Mouse (Mus musculus): ENCODE results near the gene Dok3. TPM values are rescaled to one million over a fixed set of nuclear protein-coding genes. Genes with fewer than 3 reads are reported as not detected.

Gene Dok3
- polyA plus RNA-seq, 1 experiment, result 0.83 TPM

DNA sequence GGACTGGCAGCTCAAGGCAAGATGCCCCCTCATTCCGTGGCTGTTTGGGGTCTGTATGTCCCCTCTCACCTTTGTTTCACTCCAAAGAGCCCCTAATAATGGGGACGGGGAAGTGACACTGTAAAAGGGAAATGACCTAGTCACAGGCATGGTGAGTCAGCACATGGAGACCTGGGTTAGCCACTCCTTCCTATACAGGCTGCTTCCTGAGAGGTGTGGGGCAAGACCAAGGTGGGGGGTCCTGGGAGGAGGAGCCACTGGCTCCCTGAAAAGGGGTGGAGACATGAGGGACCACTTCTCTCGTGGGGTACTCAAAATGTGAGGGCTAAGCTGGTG lies 18.8 kb downstream of the Dok3 start:
- peaks cover 77% of the 10 kb centered on the region for H3K79me2 ChIP-seq (ENCODE audit: control insufficient read depth, insufficient read depth)
- TF ChIP-seq FOSL1 (IDR thresholded peaks at IDR 0.05; ENCODE audit: insufficient read depth, low read length, poor library complexity, severe bottlenecking), result no peak
- no peak for TF ChIP-seq MAX (IDR thresholded peaks at IDR 0.05)
- no peak for TF ChIP-seq MYOD1 (IDR thresholded peaks at IDR 0.05; ENCODE audit: control insufficient read depth, insufficient read length, low read depth)
- no peak for TF ChIP-seq CEBPB (IDR thresholded peaks at IDR 0.05; ENCODE audit: low read depth)
- no peak for TF ChIP-seq CTCF (IDR thresholded peaks at IDR 0.05; ENCODE audit: control insufficient read depth, insufficient read depth, insufficient read length)
- TF ChIP-seq USF1 (IDR thresholded peaks at IDR 0.05; ENCODE audit: low read depth), result no peak
- TF ChIP-seq MYOG (IDR thresholded peaks at IDR 0.05; ENCODE audit: control insufficient read depth, extremely low read depth, insufficient read length), result no peak
- peaks cover 57% of the 10 kb centered on the region for H3K36me3 ChIP-seq (ENCODE audit: control insufficient read depth, insufficient read depth)
- H3ac ChIP-seq (ENCODE audit: control insufficient read depth, insufficient read length, low read depth), result peak overlapping the region; percentile 56
- no peaks in the 10 kb centered on the region for H3K27me3 ChIP-seq (ENCODE audit: control insufficient read depth, insufficient read depth, insufficient read length)
- H3K4me3 ChIP-seq (ENCODE audit: insufficient read depth, poor library complexity, severe bottlenecking), result no peak overlapping the region
- peaks cover 42% of the 10 kb centered on the region for H3K79me3 ChIP-seq (ENCODE audit: low read depth)

DNA sequence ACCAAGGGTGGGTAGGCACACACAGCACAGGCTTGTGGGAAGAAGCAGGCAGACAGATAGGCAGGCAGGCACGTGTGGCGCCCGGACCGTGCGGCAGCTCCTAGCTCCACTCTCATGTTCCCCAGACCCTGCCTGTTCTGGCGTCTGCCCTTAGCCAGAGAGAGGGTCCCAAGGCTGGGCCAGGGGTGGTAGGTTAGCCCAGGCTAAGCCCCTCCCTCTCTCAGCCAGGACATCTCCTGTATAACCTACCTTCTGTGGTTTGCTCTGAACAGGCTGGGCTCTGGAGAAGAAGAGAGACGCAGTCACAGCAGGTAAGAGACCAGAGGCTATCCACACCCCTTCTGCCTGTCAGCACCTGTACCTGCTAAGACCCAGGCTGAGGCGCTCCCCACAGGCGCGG lies 20.6 kb downstream of the Dok3 start:
- Histone ChIP-seq H3K27me3 (ENCODE audit: control insufficient read depth, insufficient read depth, insufficient read length) (no peaks in the 10 kb centered on the region), H3K79me2 (ENCODE audit: control insufficient read depth, insufficient read depth) (peaks cover 95% of the 10 kb centered on the region), H3ac (ENCODE audit: control insufficient read depth, insufficient read length, low read depth) (no peak overlapping the region), H3K36me3 (ENCODE audit: control insufficient read depth, insufficient read depth) (peaks cover 74% of the 10 kb centered on the region), H3K4me3 (ENCODE audit: insufficient read depth, poor library complexity, severe bottlenecking) (no peak overlapping the region), H3K79me3 (ENCODE audit: low read depth) (peaks cover 42% of the 10 kb centered on the region)
- TF ChIP-seq CEBPB (IDR thresholded peaks at IDR 0.05; ENCODE audit: low read depth) (no peak), CTCF (IDR thresholded peaks at IDR 0.05; ENCODE audit: control insufficient read depth, insufficient read depth, insufficient read length) (no peak), MYOD1 (IDR thresholded peaks at IDR 0.05; ENCODE audit: control insufficient read depth, insufficient read length, low read depth) (no peak), MAX (IDR thresholded peaks at IDR 0.05) (no peak), MYOG (IDR thresholded peaks at IDR 0.05; ENCODE audit: control insufficient read depth, extremely low read depth, insufficient read length) (no peak), USF1 (IDR thresholded peaks at IDR 0.05; ENCODE audit: low read depth) (no peak), FOSL1 (IDR thresholded peaks at IDR 0.05; ENCODE audit: insufficient read depth, low read length, poor library complexity, severe bottlenecking) (no peak)

DNA sequence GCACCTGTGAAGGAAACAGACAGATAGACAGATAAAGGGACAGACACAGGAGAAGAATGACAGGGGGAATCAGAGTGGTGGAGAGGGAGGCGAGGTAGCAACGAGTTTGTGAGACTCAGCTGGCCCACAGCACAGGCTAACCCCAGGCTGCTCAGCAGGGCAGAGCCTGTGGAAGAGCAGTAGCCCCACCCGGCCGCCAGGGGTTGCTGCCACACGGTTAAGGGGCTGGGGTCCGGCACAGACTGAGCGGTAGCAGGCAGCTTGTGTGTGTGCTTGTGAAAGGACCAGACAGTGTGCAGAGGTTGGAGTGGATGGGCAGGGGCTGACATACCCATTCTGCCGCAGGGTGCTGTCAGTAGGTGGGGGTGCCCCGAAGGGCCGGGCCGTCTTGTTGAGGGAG lies 21.2 kb downstream of the Dok3 start:
- peaks cover 97% of the 10 kb centered on the region for H3K79me2 ChIP-seq (ENCODE audit: control insufficient read depth, insufficient read depth)

DNA sequence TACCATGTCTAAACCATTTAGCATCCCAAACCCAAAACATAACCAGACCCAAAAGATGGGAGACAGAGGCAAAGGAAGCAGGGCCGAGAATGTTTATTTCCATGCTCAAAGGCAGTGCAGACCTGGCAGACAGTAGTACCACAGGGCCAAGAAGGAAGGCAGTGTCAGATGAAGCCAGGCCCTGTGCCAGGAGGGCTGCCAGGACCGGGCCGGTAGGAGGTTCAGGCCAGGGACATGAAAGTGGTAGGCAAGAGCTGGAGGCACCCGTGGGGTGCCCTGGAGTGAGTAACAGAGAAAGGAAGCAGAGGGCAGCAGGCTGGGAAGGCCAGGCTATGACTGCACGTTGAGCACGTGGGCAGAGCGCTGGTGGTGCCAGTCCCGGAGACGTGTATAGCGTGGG lies 22.4 kb downstream of the Dok3 start:
- TF ChIP-seq MYOD1 (IDR thresholded peaks at IDR 0.05; ENCODE audit: control insufficient read depth, insufficient read length, low read depth), result no peak
- no peak for TF ChIP-seq MYOG (IDR thresholded peaks at IDR 0.05; ENCODE audit: control insufficient read depth, extremely low read depth, insufficient read length)
- no peak for TF ChIP-seq CEBPB (IDR thresholded peaks at IDR 0.05; ENCODE audit: low read depth)
- no peak for TF ChIP-seq USF1 (IDR thresholded peaks at IDR 0.05; ENCODE audit: low read depth)
- TF ChIP-seq MAX (IDR thresholded peaks at IDR 0.05), result no peak
- H3K36me3 ChIP-seq (ENCODE audit: control insufficient read depth, insufficient read depth), result peaks cover 87% of the 10 kb centered on the region

More for the DNA sequence above, 21.2 kb downstream of the Dok3 start:
- peaks cover 81% of the 10 kb centered on the region for H3K36me3 ChIP-seq (ENCODE audit: control insufficient read depth, insufficient read depth)
- H3K79me3 ChIP-seq (ENCODE audit: low read depth), result peaks cover 40% of the 10 kb centered on the region
- H3K4me3 ChIP-seq (ENCODE audit: insufficient read depth, poor library complexity, severe bottlenecking), result no peak overlapping the region
- no peaks in the 10 kb centered on the region for H3K27me3 ChIP-seq (ENCODE audit: control insufficient read depth, insufficient read depth, insufficient read length)
- no peak for TF ChIP-seq MAX (IDR thresholded peaks at IDR 0.05)
- no peak for TF ChIP-seq USF1 (IDR thresholded peaks at IDR 0.05; ENCODE audit: low read depth)
- TF ChIP-seq FOSL1 (IDR thresholded peaks at IDR 0.05; ENCODE audit: insufficient read depth, low read length, poor library complexity, severe bottlenecking), result no peak
- no peak for TF ChIP-seq MYOD1 (IDR thresholded peaks at IDR 0.05; ENCODE audit: control insufficient read depth, insufficient read length, low read depth)
- TF ChIP-seq CEBPB (IDR thresholded peaks at IDR 0.05; ENCODE audit: low read depth), result no peak
- no peak for TF ChIP-seq MYOG (IDR thresholded peaks at IDR 0.05; ENCODE audit: control insufficient read depth, extremely low read depth, insufficient read length)
- TF ChIP-seq CTCF (IDR thresholded peaks at IDR 0.05; ENCODE audit: control insufficient read depth, insufficient read depth, insufficient read length), result no peak
- H3ac ChIP-seq (ENCODE audit: control insufficient read depth, insufficient read length, low read depth), result no peak overlapping the region

DNA sequence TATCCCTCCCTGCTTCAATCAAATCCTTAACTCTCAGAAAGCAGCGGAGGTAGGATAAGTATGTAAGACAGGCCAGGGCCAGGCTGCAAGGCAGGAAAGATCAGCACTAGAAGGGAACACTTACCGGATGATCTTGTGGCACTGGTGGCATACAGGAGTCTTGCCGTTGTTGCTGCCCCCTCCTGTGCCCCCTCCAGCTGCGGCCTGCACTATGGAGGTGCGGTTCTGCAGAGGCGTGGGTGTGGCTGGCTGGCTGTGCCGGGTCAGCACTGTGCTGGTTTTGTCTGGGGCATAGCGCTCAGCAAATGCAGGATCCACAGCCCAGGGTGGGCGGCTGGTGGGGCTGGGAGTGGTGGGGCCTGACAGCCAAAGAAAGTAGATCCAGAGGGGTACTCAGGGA lies 23.3 kb downstream of the Dok3 start:
- Histone ChIP-seq H3K79me3 (ENCODE audit: low read depth) (peaks cover 26% of the 10 kb centered on the region), H3ac (ENCODE audit: control insufficient read depth, insufficient read length, low read depth) (no peak overlapping the region), H3K27me3 (ENCODE audit: control insufficient read depth, insufficient read depth, insufficient read length) (no peaks in the 10 kb centered on the region), H3K36me3 (ENCODE audit: control insufficient read depth, insufficient read depth) (peaks cover 93% of the 10 kb centered on the region), H3K4me3 (ENCODE audit: insufficient read depth, poor library complexity, severe bottlenecking) (no peak overlapping the region), H3K79me2 (ENCODE audit: control insufficient read depth, insufficient read depth) (peaks cover 80% of the 10 kb centered on the region)
- TF ChIP-seq USF1 (IDR thresholded peaks at IDR 0.05; ENCODE audit: low read depth) (no peak), FOSL1 (IDR thresholded peaks at IDR 0.05; ENCODE audit: insufficient read depth, low read length, poor library complexity, severe bottlenecking) (no peak), MYOG (IDR thresholded peaks at IDR 0.05; ENCODE audit: control insufficient read depth, extremely low read depth, insufficient read length) (no peak), CTCF (IDR thresholded peaks at IDR 0.05; ENCODE audit: control insufficient read depth, insufficient read depth, insufficient read length) (no peak), MYOD1 (IDR thresholded peaks at IDR 0.05; ENCODE audit: control insufficient read depth, insufficient read length, low read depth) (no peak), CEBPB (IDR thresholded peaks at IDR 0.05; ENCODE audit: low read depth) (no peak), MAX (IDR thresholded peaks at IDR 0.05) (no peak)

More for the DNA sequence above, 22.4 kb downstream of the Dok3 start:
- Histone ChIP-seq H3ac (ENCODE audit: control insufficient read depth, insufficient read length, low read depth) (no peak overlapping the region), H3K27me3 (ENCODE audit: control insufficient read depth, insufficient read depth, insufficient read length) (no peaks in the 10 kb centered on the region), H3K79me2 (ENCODE audit: control insufficient read depth, insufficient read depth) (peaks cover 88% of the 10 kb centered on the region), H3K4me3 (ENCODE audit: insufficient read depth, poor library complexity, severe bottlenecking) (no peak overlapping the region), H3K79me3 (ENCODE audit: low read depth) (peaks cover 28% of the 10 kb centered on the region)

DNA sequence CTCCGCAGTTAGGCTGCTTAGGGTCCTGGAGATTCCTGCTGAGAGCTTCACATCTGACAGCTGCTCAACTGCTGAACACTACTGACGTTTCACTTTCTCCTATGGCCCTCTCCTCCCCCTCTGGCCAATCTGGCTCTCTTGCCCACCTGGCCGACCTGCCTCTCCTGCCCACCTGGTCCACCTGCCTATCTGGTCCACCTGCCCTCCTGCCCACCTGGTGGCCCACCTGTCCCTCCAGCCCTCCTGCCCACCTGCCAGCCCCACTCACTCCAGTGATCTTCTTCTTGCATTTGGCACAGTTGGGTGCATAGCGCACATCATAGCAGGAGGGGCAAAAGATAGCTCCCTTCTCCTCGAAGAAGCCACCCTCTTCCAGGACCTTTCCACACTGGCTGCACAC lies 24.7 kb downstream of the Dok3 start:
- no peak overlapping the region for H3K4me3 ChIP-seq (ENCODE audit: insufficient read depth, poor library complexity, severe bottlenecking)
- no peak for TF ChIP-seq MAX (IDR thresholded peaks at IDR 0.05)
- peaks cover 69% of the 10 kb centered on the region for H3K79me2 ChIP-seq (ENCODE audit: control insufficient read depth, insufficient read depth)
- H3K79me3 ChIP-seq (ENCODE audit: low read depth), result peaks cover 17% of the 10 kb centered on the region
- no peaks in the 10 kb centered on the region for H3K27me3 ChIP-seq (ENCODE audit: control insufficient read depth, insufficient read depth, insufficient read length)
- H3ac ChIP-seq (ENCODE audit: control insufficient read depth, insufficient read length, low read depth), result no peak overlapping the region
- peaks cover 97% of the 10 kb centered on the region for H3K36me3 ChIP-seq (ENCODE audit: control insufficient read depth, insufficient read depth)

All from C2C12 (cell line).